Mouse (Mus musculus): ENCODE results near the gene Appl1.

DNA sequence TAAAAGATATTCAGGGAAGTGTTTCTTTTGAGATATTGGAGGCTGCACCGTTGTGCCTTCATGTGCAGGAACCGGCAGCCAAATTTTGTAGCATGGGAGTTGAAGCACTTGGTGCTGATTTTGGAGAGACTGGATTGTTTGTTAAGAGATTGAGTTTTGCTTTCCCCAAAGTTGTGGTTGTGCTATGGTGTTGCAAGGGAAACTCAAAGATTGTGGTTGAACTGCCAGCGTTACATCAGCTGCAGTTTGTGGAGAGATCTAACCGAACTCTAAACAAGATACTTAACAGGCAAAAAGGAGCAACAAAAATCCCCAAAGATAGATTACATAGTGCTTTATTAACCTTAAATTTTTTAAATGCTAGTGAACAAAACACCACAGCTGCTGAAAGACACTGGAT is 35.5 kb downstream of the Appl1 start:
- no peak for TF ChIP-seq POLR2A (IDR thresholded peaks at IDR 0.05; ENCODE audit: borderline replicate concordance, insufficient read depth, low read length)
- no peak for TF ChIP-seq CTCF (IDR thresholded peaks at IDR 0.05; ENCODE audit: borderline replicate concordance, insufficient read depth, low read depth, low read length)
